9 mouse cellular contexts compared by ENCODE assay signal in genomic region chr3:126667451-126667850, GRCm38 (mm10).
DNase-seq lines count a peak whose midpoint lies in the region; ATAC-seq lines count a peak whose summit lies in the region.
"Had no signal": no experiment of that assay in that cellular context is flagged by ENCODE, and none has a peak within 500 bp of the region (broad histone marks: within the 10 kb centered on the region; RNA-seq: fewer than 3 reads in every experiment).

No protein-coding gene starts in this region.

- H3K27me3 ChIP-seq in midbrain, embryonic 16.5 days (ENCODE audit: control insufficient read depth, insufficient read depth, low read depth, low read length): no peaks in the 10 kb centered on the region
- H3K27me3 ChIP-seq: megakaryocyte, embryonic 14.5 days had no signal

- H3K4me1 ChIP-seq in midbrain, embryonic 16.5 days (ENCODE audit: control insufficient read depth, insufficient read depth, low read length): peaks cover 24% of the 10 kb centered on the region
- H3K4me1 ChIP-seq: megakaryocyte, embryonic 14.5 days had no signal

- H3K4me3 ChIP-seq in midbrain, embryonic 16.5 days (ENCODE audit: low read depth, low read length): no peak overlapping the region
- H3K4me3 ChIP-seq: megakaryocyte, embryonic 14.5 days had no signal

- H3K9ac ChIP-seq in midbrain, embryonic 16.5 days (ENCODE audit: low read depth, low read length): no peak overlapping the region

- peak; percentile 64 to 81 for DNase-seq in adrenal gland, adult (ENCODE audit: inconsistent age in 2 of 2, low spot score in 1 of 2)
- DNase-seq in adrenal gland, postnatal 4 days (ENCODE audit: low spot score in 2 of 2): no peak
- DNase-seq in cerebellum, adult 11 months: peak; percentile 47
- peak; percentile 35 to 64 for DNase-seq in frontal cortex, adult 2 months (ENCODE audit: extremely low spot score in 1 of 2, low spot score in 1 of 2)
- DNase-seq in layer of hippocampus, postnatal 36 days: peak; percentile 30 to 31
- DNase-seq in thymus, postnatal 14 days: no peak

- 55% methylated on average over 7 of the region's 7 CpGs for WGBS in midbrain, embryonic 16.5 days

- H3K4me2 ChIP-seq in midbrain, embryonic 16.5 days (ENCODE audit: low read length): no peak overlapping the region

- H3K27ac ChIP-seq in midbrain, embryonic 16.5 days (ENCODE audit: low read length): 0 out of 2 replicates have a peak overlapping the region, but pooled peaks have one; percentile 19

- H3K36me3 ChIP-seq in midbrain, embryonic 16.5 days (ENCODE audit: control insufficient read depth, insufficient read depth, low read length): no peaks in the 10 kb centered on the region

- H3K9me3 ChIP-seq in midbrain, embryonic 16.5 days (replicated peaks; ENCODE audit: control insufficient read depth, low read length, poor library complexity, severe bottlenecking): no peaks in the 10 kb centered on the region
- H3K9me3 ChIP-seq: megakaryocyte, embryonic 14.5 days had no signal

- peak; percentile 5 to 8; a peak in 1 of 4 replicates for ATAC-seq in hematopoietic stem cell, adult 5-6 weeks (replicated peaks in 1 of 2; ENCODE audit: insufficient read depth in 1 of 2, low FRiP score in 2 of 2, low TSS enrichment in 1 of 2, low read depth in 1 of 2, poor library complexity in 2 of 2, severe bottlenecking in 2 of 2)
- ATAC-seq in midbrain, embryonic 16.5 days: peak; percentile 83

Comparison
In these comparisons a context has a peak if more than half of its experiments do, and no peak if none do; other contexts are left out.
1. DNase-seq: peak in adrenal gland, adult (2 of 2), cerebellum, adult 11 months (single experiment), frontal cortex, adult 2 months (2 of 2) and layer of hippocampus, postnatal 36 days (2 of 2); none in adrenal gland, postnatal 4 days (0 of 2) and thymus, postnatal 14 days (single experiment).